Mouse (Mus musculus) erythroblast, embryonic 14.5 days (primary cell): ENCODE data around the gene Nkx2-9. TPM values are rescaled to one million over a fixed set of nuclear protein-coding genes. Genes with fewer than 3 reads are reported as not detected.

ENCODE experiments used
- H3K27me3 ChIP-seq: 2 replicates; pipeline ENCODE4 v1.6.1; 2012; ENCODE audit warnings: inconsistent platforms; ENCODE audit not compliant: control insufficient read depth
- H3K36me3 ChIP-seq: 2 replicates; pipeline ENCODE4 v1.6.1; 2012; ENCODE audit warnings: mild to moderate bottlenecking, inconsistent platforms; ENCODE audit not compliant: control insufficient read depth
- H3K4me1 ChIP-seq: 2 replicates; pipeline ENCODE4 v1.6.1; 2012; ENCODE audit warnings: inconsistent platforms; ENCODE audit not compliant: control insufficient read depth
- H3K4me3 ChIP-seq: replicated peaks from 2 replicates; pipeline ENCODE3; 2012; ENCODE audit warnings: moderate library complexity, mild to moderate bottlenecking, inconsistent platforms
- H3K9me3 ChIP-seq: 2 replicates; pipeline ENCODE4 v1.6.1; 2012; ENCODE audit warnings: low read length, inconsistent platforms, mixed read lengths; ENCODE audit not compliant: control insufficient read depth
- GATA1 ChIP-seq: IDR thresholded peaks from 2 replicates; pipeline ENCODE4 v1.6.1; 2012; ENCODE audit warnings: low read length, inconsistent platforms, mixed read lengths
- TAL1 ChIP-seq: IDR thresholded peaks from 3 replicates; pipeline ENCODE4 v1.6.1; 2012; ENCODE audit warnings: low read length, inconsistent platforms, mixed read lengths
- polyA plus RNA-seq: library from polyadenylated mRNA; stranded (reverse); fragments of >175 nt; gene quantifications from 2 replicates; pipeline ENCODE4 v1.2.3, GENCODE M21; 2012

The Nkx2-9 gene
- polyA plus RNA-seq = not detected in 2 replicates

- H3K4me1 ChIP-seq = no peaks in the 10 kb centered on the region
- TF ChIP-seq GATA1 (no peak), TAL1 (no peak)
- no peak within 1 kb of the TSS for H3K4me3 ChIP-seq
- 0 out of 2 replicates have a peak, but pooled peaks cover 3% of the 10 kb centered on the region for H3K9me3 ChIP-seq
- no peaks in the 10 kb centered on the region for H3K36me3 ChIP-seq
- H3K27me3 ChIP-seq = peaks cover 86% of the 10 kb centered on the region
Measured at GRCm38 (mm10) chr12:56612761-56613437, at the start of gene Nkx2-9. TSS of gene Nkx2-9 (minus strand) at chr12:56613284.

GRCm38 (mm10) chr12:56637181-56637566 is 24.1 kb upstream of the Nkx2-9 start:
- TF ChIP-seq TAL1 = no peak
- TF ChIP-seq GATA1 = no peak
- Histone ChIP-seq H3K4me1 (no peaks in the 10 kb centered on the region), H3K4me3 (no peak overlapping the region), H3K9me3 (no peaks in the 10 kb centered on the region), H3K27me3 (no peaks in the 10 kb centered on the region), H3K36me3 (no peaks in the 10 kb centered on the region)

GRCm38 (mm10) chr12:56636534-56637180 is 23.6 kb upstream of the Nkx2-9 start:
- Histone ChIP-seq H3K27me3 (no peaks in the 10 kb centered on the region), H3K36me3 (no peaks in the 10 kb centered on the region), H3K9me3 (no peaks in the 10 kb centered on the region), H3K4me3 (no peak overlapping the region), H3K4me1 (no peaks in the 10 kb centered on the region)
- TF ChIP-seq TAL1 (no peak), GATA1 (no peak)

- TF ChIP-seq TAL1 = no peak
- TF ChIP-seq GATA1 = no peak
- H3K9me3 ChIP-seq = 0 out of 2 replicates have a peak, but pooled peaks cover 3% of the 10 kb centered on the region
- no peak overlapping the region for H3K4me3 ChIP-seq
- no peaks in the 10 kb centered on the region for H3K4me1 ChIP-seq
- peaks cover 74% of the 10 kb centered on the region for H3K27me3 ChIP-seq
- no peaks in the 10 kb centered on the region for H3K36me3 ChIP-seq
Measured at GRCm38 (mm10) chr12:56616088-56616487, 3.0 kb upstream of the Nkx2-9 start.

GRCm38 (mm10) chr12:56615391-56615790 is 2.3 kb upstream of the Nkx2-9 start:
- Histone ChIP-seq H3K27me3 (peaks cover 78% of the 10 kb centered on the region), H3K4me1 (no peaks in the 10 kb centered on the region), H3K36me3 (no peaks in the 10 kb centered on the region), H3K9me3 (0 out of 2 replicates have a peak, but pooled peaks cover 3% of the 10 kb centered on the region), H3K4me3 (no peak overlapping the region)
- TF ChIP-seq GATA1 (no peak), TAL1 (no peak)

- Histone ChIP-seq H3K4me3 (no peak overlapping the region), H3K36me3 (no peaks in the 10 kb centered on the region), H3K4me1 (no peaks in the 10 kb centered on the region), H3K27me3 (peaks cover 87% of the 10 kb centered on the region), H3K9me3 (0 out of 2 replicates have a peak, but pooled peaks cover 3% of the 10 kb centered on the region)
- TF ChIP-seq TAL1 (no peak), GATA1 (no peak)
Measured at GRCm38 (mm10) chr12:56614513-56614912, 1.4 kb upstream of the Nkx2-9 start.

- 0 out of 2 replicates have a peak, but pooled peaks cover 3% of the 10 kb centered on the region for H3K9me3 ChIP-seq
- H3K4me3 ChIP-seq = no peak overlapping the region
- H3K4me1 ChIP-seq = no peaks in the 10 kb centered on the region
- H3K27me3 ChIP-seq = peaks cover 89% of the 10 kb centered on the region
- TF ChIP-seq TAL1 (no peak), GATA1 (no peak)
- no peaks in the 10 kb centered on the region for H3K36me3 ChIP-seq
Measured at GRCm38 (mm10) chr12:56613916-56614510, 929 bp upstream of the Nkx2-9 start.

- Histone ChIP-seq H3K36me3 (no peaks in the 10 kb centered on the region), H3K4me3 (no peak overlapping the region)
Measured at GRCm38 (mm10) chr12:56613438-56613830, 350 bp upstream of the Nkx2-9 start.

GRCm38 (mm10) chr12:56612349-56612735 is 742 bp downstream of the Nkx2-9 start:
- 0 out of 2 replicates have a peak, but pooled peaks cover 3% of the 10 kb centered on the region for H3K9me3 ChIP-seq
- TF ChIP-seq GATA1 = no peak
- TF ChIP-seq TAL1 = no peak
- peaks cover 84% of the 10 kb centered on the region for H3K27me3 ChIP-seq

More at GRCm38 (mm10) chr12:56613438-56613830, 350 bp upstream of the Nkx2-9 start:
- H3K4me1 ChIP-seq = no peaks in the 10 kb centered on the region
- H3K27me3 ChIP-seq = peaks cover 86% of the 10 kb centered on the region
- H3K9me3 ChIP-seq = 0 out of 2 replicates have a peak, but pooled peaks cover 3% of the 10 kb centered on the region
- TF ChIP-seq GATA1 (no peak), TAL1 (no peak)

More at GRCm38 (mm10) chr12:56612349-56612735, 742 bp downstream of the Nkx2-9 start:
- Histone ChIP-seq H3K4me1 (no peaks in the 10 kb centered on the region), H3K36me3 (no peaks in the 10 kb centered on the region), H3K4me3 (no peak overlapping the region)
